Mouse (Mus musculus) brain, embryonic 14.5 days (tissue): ENCODE data around the gene Atp2c2. TPM values are rescaled to one million over a fixed set of nuclear protein-coding genes. Genes with fewer than 3 reads are reported as not detected.

Experiments used
- DNase-seq: peaks from one replicate; pipeline ENCODE4 v3.0.0-alpha.2; 2011; ENCODE audit warnings: low read depth
- CTCF ChIP-seq: fragments of 200-500 bp; IDR thresholded peaks from 2 replicates; pipeline ENCODE4 v1.5.1; 2012; ENCODE audit warnings: inconsistent platforms, mild to moderate bottlenecking, moderate library complexity, borderline replicate concordance; ENCODE audit not compliant: insufficient read depth, insufficient read length; ENCODE audit errors: extremely low read depth
- POLR2A ChIP-seq: fragments of 200-500 bp; IDR thresholded peaks from 2 replicates; pipeline ENCODE4 v1.6.1; 2012; ENCODE audit warnings: mild to moderate bottlenecking, inconsistent platforms, borderline replicate concordance; ENCODE audit not compliant: poor library complexity, insufficient read depth, insufficient read length, severe bottlenecking; ENCODE audit errors: extremely low read depth
- polyA plus RNA-seq: library from polyadenylated mRNA; depleted of rRNA; stranded (reverse); fragments of >200 nt; gene quantifications from 2 replicates; pipeline ENCODE4 v1.2.3, GENCODE M21; 2012

Gene Atp2c2
- polyA plus RNA-seq, 1 experiment, result 0.38 TPM

DNA sequence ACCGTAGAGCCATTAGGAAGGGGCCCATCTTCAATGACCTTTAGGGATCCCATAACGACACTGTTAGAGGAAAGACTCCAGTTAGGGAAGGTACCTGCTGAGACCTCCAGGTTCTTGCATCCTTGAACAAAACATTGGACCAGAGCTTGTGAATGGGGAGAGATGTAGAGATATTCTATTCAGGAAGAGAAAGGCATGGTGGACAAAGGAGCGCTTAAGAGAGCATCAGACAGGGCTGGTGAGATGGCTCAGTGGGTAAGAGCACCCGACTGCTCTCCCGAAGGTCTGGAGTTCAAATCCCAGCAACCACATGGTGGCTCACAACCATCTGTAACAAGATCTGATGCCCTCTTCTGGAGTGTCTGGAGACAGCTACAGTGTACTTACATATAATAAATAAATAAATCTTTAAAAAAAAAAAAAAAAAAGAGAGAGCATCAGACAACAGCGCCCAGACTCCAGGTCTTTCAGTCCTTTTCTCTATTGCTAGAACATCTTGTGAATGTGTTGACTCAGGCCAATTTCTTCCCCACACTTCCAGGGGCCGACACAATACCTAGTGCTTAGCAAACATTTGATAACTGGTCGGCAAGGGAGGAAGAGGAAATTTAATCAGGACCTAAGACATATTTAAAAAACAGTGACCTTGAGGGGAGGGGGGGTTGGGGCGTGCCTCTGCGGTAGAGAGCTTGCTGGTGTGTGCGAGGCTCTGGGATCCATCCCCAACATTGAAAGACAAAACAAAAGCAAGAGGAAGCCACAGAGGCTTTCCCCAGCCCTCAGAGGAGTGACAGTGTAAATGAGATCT is 37.5 kb downstream of the Atp2c2 start:
- TF ChIP-seq CTCF, result no peak
- no peak for TF ChIP-seq POLR2A
- no peak for DNase-seq

DNA sequence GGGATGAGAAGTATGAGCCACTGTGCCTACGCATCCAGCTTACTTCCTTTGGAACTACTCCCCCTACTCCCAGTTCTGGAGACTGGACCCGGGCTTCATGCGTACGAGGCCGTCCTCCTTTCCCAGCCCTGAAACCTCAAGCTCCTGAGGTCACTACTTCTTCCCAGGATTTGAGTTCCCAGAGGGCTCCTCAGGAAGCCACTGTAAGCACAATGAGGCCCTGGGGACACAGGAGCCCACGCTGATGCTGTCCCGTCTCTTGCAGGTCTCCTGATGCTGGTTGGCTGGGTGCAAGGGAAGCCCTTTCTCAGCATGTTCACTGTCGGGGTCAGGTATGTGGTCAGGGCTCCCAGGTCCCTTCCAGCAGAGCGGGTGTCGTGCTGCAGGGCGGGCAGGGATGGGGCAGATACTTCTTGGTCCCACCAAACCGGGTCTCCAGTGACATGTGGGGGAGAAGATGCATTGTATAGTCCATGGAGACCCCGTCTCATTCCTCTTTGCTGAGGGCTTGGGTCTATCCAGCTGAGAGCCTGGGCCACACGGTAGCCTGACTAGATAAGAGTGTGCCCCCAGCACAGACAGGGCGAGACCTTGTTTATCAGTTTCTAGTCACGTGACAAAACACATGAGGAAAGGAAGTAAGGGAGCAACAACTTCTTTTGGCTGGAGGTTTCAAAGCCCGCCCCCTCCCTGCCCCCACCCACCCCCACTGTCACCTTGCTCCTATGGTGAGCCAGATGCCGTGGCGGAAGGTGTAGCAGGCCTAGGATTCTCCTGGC is 38.5 kb downstream of the Atp2c2 start:
- DNase-seq, result no peak
- TF ChIP-seq POLR2A (no peak), CTCF (no peak)

DNA sequence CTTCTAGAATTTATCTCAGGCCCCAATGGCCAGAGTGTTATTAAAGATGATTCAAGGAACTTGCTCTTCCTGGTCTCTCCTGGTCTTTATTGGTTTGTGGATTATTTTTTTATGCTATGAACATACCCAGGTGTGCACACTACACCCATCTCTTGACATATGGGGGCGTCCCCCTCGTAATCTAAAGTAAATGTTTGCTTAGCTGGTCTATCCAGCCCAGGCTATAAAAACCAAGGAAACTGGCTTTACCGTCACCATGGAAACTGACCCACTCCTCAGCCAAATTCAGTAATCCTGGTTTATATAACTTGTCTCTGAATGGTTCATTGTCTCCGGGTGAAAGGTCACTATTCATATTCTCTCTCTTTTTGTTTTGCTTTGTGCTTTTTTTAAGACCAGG is 40.8 kb downstream of the Atp2c2 start:
- TF ChIP-seq POLR2A (no peak), CTCF (no peak)
- DNase-seq, result peak; percentile 29

DNA sequence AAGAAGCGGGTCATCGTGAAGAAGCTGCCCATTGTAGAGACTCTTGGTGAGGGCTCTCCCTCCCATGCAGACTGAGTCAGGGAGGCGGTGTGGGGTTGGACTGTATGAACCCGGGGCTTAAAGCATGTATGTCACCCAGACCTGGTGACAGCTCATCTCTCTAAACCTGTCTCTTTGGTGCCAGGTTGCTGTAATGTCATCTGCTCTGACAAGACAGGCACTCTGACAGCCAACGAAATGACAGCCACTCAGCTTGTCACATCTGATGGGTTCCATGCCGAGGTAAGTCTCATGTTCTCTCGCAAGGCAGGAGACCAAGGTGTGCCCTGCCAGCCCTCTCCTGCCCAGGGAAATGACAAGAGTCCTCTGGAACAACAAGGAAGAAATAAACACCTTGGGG is 42.6 kb downstream of the Atp2c2 start:
- no peak for DNase-seq
- TF ChIP-seq POLR2A, result no peak
- no peak for TF ChIP-seq CTCF

DNA sequence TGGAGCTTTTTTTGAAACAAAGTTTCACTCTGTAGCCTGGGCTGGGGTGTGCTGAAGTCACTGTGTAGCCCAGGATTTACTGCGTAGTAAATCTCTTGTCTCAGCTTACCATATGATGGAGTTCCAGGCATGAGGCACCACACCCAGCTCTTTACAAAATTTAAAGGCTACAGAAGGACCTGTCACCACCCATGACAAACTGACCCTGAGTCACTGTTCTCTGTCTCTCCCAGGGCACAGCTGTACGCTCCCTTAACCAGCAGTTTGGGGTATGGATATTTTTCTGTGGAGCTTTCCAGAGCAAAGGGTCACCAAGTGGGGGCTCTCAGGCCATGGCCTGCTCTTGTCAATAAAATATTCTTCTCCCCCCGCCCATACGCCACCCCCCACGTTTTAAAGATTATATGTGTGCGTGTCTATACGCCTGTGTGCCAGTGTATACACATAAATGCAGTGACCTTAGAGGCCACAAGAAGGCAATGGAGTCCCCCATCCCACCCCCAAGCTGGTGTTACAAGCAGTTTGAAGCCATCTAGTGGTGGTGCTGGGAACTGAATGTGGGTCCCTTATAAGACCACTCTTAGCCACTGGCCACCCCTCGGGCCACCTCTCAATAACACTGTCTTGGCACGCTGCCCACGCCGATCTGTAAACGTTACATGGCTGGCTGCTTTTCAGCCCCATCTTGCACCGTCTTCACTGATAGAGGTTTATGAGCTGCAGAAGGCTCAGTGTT is 43.6 kb downstream of the Atp2c2 start:
- peak; percentile 63 for DNase-seq
- TF ChIP-seq CTCF, result peak; percentile 64; the same call in 1 of the 2 replicates
- no peak for TF ChIP-seq POLR2A

DNA sequence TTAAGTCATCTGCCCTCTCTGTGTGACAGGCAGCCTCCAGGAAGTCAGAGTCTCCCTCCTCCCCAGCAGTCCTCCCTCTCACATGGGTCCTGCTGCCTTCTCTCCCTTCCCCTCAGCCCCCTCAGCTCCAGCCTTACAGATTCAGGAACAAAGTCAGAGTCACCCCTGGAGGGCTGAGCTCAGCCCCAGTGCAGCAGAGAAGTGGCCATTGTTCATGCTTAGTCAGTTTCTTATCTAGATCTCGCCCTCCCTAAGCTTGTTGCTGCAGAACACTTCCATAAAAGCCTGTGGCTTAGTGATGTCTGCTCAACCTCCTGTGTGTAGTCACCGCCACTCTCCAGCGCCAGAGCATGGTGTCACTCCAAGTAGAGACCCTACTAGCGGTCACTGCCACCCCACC is 44.8 kb downstream of the Atp2c2 start:
- TF ChIP-seq CTCF (no peak), POLR2A (no peak)
- DNase-seq, result no peak

DNA sequence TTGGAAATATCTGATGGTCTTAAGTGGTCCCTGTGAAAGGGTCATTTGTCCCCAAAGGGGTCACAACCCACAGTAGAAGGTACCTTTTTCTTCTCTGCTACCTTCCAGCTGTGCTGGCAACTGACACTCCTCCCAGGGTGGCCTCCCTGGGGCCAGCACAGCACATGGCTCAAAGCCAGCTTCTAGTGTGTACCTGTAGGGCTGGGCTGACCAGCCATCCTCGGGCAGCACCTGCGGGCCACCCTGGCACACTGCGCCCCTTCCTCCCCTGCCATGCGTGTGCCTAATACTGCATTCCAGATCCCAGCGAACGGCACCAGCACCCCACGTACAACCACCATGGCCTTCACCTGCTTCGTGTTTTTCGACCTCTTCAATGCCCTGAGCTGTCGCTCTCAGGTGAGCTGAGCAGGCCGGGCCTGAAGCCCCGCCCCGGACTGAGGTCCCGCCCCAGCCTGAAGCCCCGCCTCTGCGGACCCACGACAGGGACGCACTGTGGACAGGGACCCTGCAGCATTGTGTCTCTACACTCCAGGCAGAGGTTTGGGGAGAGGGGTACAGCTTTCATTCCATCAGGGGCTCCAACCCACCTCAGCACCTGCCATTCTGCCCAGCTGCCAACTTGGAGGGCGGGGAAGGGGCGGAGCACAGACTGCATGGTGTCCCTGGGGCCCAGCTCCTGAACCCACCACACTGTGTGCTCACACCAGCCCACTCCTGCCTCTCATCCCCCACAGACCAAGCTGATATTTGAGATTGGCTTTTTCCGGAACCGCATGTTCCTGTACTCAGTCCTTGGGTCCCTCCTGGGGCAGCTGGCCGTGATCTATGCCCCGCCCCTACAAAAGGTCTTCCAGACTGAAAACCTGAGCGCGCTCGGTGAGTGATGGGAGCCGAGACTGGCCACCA is 55.7 kb downstream of the Atp2c2 start:
- no peak for TF ChIP-seq CTCF
- TF ChIP-seq POLR2A, result no peak
- DNase-seq, result no peak

DNA sequence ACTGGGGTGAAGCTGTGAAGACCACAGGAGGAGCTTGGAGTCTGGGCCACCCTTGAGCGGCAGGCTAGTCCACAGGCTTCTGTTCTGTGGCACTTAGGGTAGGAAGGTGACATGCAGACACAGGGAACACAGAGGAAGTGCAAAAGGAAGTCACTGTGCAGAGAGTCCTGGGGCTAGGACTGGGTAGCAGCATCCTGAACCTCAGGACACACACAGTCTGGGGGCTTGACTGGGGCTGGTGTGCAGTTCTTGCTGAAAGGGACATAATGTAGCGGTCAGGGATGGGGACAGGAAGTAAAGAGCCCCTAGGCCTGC is 56.3 kb downstream of the Atp2c2 start:
- no peak for DNase-seq
- TF ChIP-seq CTCF (no peak), POLR2A (no peak)

DNA sequence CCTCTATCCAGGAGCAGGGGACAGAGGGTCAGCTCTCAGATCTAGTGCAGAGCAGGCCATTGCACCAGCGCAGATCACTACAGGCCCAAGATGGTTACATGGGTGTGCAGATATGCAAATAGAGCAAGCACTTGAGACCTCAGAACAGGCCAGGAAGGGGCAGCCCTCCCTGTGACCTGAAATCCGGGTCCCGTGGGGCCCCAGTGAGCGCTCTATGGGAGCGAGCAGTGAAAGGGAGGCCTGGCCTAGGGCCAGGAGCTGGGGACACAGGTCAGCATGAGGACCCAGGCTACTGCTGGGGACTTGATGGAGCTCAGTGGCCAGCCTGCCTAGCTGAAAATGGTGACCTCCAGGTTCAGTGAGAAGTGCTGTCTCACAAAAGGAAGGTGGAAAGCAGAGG is 56.7 kb downstream of the Atp2c2 start:
- DNase-seq, result no peak
- TF ChIP-seq POLR2A (no peak), CTCF (no peak)

DNA sequence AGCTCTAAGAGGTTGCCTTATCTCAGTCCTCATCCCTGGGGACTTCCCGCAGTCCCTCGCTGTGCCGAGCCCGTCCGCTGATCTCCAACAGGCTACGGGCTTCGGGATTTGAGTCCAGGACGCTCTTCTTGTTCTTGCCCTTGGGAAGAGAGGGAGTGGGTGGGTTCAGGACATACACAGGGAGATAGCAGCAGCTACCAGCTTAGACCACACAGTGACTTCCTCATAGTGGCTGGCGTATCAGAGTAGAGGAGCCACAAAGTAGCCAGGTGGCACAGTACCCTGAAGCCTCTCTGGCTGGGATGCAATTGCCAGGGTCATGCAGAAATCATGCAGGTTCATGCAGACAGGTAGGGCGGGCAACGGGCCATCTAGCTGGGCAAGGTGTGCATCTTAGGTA is 61.9 kb downstream of the Atp2c2 start:
- TF ChIP-seq POLR2A, result no peak
- DNase-seq, result no peak
